Mouse (Mus musculus): ENCODE data around the gene Adamtsl5. TPM values are rescaled to one million over a fixed set of nuclear protein-coding genes. Genes with fewer than 3 reads are reported as not detected.
"Not testable (repeated sequence)": the region's sequence is repeated elsewhere in the genome, so short reads cannot be mapped to it uniquely, and the experiment has no call there.

Gene Adamtsl5
- polyA plus RNA-seq, 1 experiment from 2014 or later, result 0.18 TPM

DNA sequence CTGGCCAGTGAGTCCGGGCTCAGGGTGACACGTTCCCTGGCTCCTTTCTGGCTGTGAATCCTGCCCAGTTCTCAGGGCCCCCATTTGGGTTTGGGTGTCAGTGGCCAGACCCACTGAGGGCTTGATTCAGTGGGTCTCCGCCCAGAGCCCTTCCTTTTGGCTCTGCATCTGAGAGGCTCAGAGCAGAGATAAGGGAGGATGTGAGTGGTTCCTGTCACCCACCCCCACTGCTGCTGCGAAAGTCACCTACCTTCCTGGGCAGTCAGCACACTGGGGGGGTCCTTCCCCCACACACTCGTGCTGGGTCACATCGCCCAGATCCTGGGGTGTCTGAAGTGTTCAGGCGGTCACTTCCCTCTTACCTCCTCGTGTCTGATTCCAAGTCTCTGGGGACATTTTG, 4.5 kb upstream of the Adamtsl5 start:
- Histone ChIP-seq H3K27me3 (peaks cover 99% of the 10 kb centered on the region), H3K9me3 (replicated peaks) (no peaks in the 10 kb centered on the region), H3K27ac (no peak overlapping the region), H3K36me3 (ENCODE audit: poor library complexity, severe bottlenecking) (no peaks in the 10 kb centered on the region), H3K4me1 (peaks cover 34% of the 10 kb centered on the region), H3K4me2 (no peak overlapping the region), H3K9ac (no peak overlapping the region), H3K4me3 (no peak overlapping the region)
- 71% methylated on average over 8 of the region's 8 CpGs for WGBS
- no peak for ATAC-seq

DNA sequence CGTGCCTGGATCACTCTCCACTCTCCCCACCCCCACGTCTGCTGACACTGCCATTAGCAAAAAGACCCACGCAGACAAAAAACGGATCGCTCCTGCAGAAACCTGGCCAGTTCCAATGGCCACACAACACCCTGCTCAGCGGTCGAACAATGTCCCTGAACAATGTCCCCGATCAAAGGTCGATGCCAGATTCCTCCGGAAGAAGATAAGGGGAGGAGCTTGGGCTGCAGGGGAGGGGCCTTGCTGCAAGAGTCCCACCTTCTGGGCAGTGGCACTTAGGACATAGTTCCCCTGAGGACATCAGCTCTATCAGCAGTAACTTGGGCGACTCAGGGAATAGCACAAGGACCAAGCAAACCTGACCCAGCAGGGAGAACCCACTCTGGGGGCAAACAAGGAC, 3.7 kb upstream of the Adamtsl5 start:
- no peak overlapping the region for H3K4me2 ChIP-seq
- 20% methylated on average over 11 of the region's 11 CpGs for WGBS
- H3K4me1 ChIP-seq, result peaks cover 27% of the 10 kb centered on the region
- no peaks in the 10 kb centered on the region for H3K9me3 ChIP-seq (replicated peaks)
- peaks cover 99% of the 10 kb centered on the region for H3K27me3 ChIP-seq
- no peak overlapping the region for H3K4me3 ChIP-seq
- H3K9ac ChIP-seq, result no peak overlapping the region
- H3K36me3 ChIP-seq (ENCODE audit: poor library complexity, severe bottlenecking), result no peaks in the 10 kb centered on the region
- H3K27ac ChIP-seq, result no peak overlapping the region
- ATAC-seq, result no peak

DNA sequence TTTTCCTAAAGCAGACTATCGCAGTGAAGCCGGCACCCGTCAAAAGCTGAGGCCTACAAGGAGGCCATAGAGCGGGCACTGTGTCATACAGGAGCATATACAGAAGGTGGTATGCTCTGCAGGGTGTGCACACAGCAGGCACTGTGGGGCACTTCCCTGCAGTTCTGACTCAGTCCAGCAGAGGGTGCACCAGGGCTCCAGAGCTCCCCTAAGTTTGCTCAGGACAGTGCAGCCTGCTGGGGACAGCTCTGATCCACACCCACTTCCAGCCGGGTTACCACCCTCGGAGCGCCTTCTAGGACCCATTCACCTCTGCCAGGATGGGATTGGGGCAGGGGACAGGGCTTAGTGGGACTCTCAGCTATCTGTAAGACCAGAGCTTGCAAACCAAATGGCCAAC, 2.1 kb upstream of the Adamtsl5 start:
- ATAC-seq, result peak; percentile 80
- no peak overlapping the region for H3K9ac ChIP-seq
- peaks cover 99% of the 10 kb centered on the region for H3K27me3 ChIP-seq
- H3K4me1 ChIP-seq, result peaks cover 11% of the 10 kb centered on the region
- no peak overlapping the region for H3K27ac ChIP-seq
- no peak overlapping the region for H3K4me2 ChIP-seq
- no peaks in the 10 kb centered on the region for H3K36me3 ChIP-seq (ENCODE audit: poor library complexity, severe bottlenecking)
- no peak overlapping the region for H3K4me3 ChIP-seq
- 5% methylated on average over 7 of the region's 7 CpGs for WGBS
- no peaks in the 10 kb centered on the region for H3K9me3 ChIP-seq (replicated peaks)

DNA sequence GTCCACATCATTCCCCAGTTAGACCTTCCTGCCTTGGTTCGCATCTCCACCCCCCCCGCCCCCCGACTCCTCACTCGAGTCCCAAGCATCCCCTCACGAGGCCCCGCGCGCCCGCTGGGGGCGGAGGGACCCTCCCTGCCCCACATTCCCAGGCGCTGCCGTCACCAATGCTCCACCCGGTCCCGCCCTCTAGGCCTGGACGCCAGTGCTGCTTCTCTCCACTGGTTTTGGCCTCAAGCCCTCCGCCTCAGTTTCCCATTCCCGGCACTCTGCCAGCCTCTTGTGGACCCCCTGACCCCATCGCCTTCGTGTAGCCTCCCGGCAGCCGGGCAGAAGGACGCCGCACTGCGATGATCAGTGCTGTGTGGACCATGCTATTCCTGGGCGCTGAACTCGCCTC, 769 bp upstream of the Adamtsl5 start:
- H3K4me2 ChIP-seq, result 0 out of 2 replicates have a peak overlapping the region, but pooled peaks have one; percentile 12
- H3K27ac ChIP-seq, result no peak overlapping the region
- H3K4me1 ChIP-seq, result peaks cover 11% of the 10 kb centered on the region
- no peak overlapping the region for H3K9ac ChIP-seq
- H3K9me3 ChIP-seq (replicated peaks), result no peaks in the 10 kb centered on the region
- H3K27me3 ChIP-seq, result peaks cover 99% of the 10 kb centered on the region
- 13% methylated on average over 24 of the region's 26 CpGs for WGBS
- no peaks in the 10 kb centered on the region for H3K36me3 ChIP-seq (ENCODE audit: poor library complexity, severe bottlenecking)
- no peak for ATAC-seq
- H3K4me3 ChIP-seq, result no peak overlapping the region

DNA sequence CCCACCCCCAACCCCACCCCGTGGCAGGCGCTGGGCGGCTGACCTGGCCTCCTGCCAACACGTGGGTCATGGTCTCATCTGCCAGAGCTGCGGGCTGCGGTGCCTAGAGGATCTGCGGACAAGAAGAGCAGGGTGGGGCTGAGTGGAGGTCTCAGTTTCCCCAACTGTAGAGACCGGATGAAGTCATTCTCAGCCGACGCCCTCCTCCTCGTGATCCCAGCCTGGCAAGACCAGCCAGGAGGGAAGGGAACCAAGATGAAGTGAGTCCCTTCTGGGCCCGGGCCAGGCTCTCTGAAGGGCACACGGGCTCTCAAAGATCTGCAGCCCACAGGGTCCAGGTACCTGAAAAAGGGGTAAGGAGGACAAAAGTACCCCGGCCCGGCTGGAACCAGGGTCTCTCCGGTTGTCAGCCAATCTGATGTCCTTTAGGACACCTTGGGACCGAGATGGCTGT, 671 bp downstream of the Adamtsl5 start:
- Histone ChIP-seq H3K4me3 (no peak overlapping the region), H3K27ac (no peak overlapping the region), H3K4me1 (peaks cover 23% of the 10 kb centered on the region), H3K4me2 (no peak overlapping the region), H3K9me3 (replicated peaks) (no peaks in the 10 kb centered on the region), H3K27me3 (peaks cover 99% of the 10 kb centered on the region), H3K36me3 (ENCODE audit: poor library complexity, severe bottlenecking) (no peaks in the 10 kb centered on the region), H3K9ac (no peak overlapping the region)
- WGBS, result 17% methylated on average over 17 of the region's 17 CpGs
- ATAC-seq, result no peak

DNA sequence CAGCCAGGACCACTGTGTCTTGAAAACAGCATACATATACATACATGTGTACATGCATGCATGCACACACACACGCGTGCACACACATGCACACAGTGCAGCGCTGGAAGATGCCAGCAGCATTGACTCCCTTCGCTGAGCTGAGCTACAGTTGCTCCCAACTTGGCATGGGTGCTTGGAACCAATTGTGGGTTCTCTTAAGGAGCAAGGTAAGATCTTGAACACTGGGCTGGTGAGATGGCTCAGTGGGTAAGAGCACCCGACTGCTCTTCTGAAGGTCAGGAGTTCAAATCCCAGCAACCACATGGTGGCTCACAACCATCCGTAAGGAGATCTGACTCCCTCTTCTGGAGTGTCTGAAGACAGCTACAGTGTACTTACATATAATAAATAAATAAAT, 2.3 kb downstream of the Adamtsl5 start:
- 78% methylated on average over 6 of the region's 6 CpGs for WGBS
- Histone ChIP-seq H3K4me1 (peaks cover 34% of the 10 kb centered on the region), H3K27me3 (peaks cover 99% of the 10 kb centered on the region)
- H3K9ac ChIP-seq; H3K36me3 ChIP-seq (ENCODE audit: poor library complexity, severe bottlenecking); ATAC-seq; H3K27ac ChIP-seq; H3K4me2 ChIP-seq; H3K4me3 ChIP-seq; H3K9me3 ChIP-seq (replicated peaks): not testable (repeated sequence)

DNA sequence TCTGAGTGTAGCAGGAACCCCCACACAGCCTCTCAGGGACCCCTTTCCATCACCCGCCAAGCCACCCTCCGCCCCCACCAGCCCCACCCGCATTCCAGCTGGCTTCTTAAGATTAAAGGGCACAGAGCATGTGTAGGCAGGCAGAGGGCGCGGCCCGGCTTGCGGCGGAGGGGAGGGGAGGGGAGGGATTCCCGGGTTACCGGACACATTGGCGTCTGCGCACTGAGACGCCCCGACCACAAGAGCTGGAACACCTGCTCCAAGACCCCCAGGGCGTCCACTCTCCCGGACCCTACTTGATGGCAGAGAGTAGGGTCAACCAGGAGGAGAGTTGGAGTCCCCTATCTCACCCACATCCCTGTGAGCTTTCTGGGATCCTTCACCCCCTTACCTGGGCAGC, 3.1 kb downstream of the Adamtsl5 start:
- H3K27me3 ChIP-seq, result peaks cover 99% of the 10 kb centered on the region
- 3% methylated on average over 13 of the region's 16 CpGs for WGBS
- no peak overlapping the region for H3K4me2 ChIP-seq
- no peaks in the 10 kb centered on the region for H3K36me3 ChIP-seq (ENCODE audit: poor library complexity, severe bottlenecking)
- H3K4me1 ChIP-seq, result peaks cover 39% of the 10 kb centered on the region
- ATAC-seq, result no peak
- H3K9ac ChIP-seq, result no peak overlapping the region
- H3K4me3 ChIP-seq, result no peak overlapping the region
- no peak overlapping the region for H3K27ac ChIP-seq
- H3K9me3 ChIP-seq (replicated peaks), result no peaks in the 10 kb centered on the region

DNA sequence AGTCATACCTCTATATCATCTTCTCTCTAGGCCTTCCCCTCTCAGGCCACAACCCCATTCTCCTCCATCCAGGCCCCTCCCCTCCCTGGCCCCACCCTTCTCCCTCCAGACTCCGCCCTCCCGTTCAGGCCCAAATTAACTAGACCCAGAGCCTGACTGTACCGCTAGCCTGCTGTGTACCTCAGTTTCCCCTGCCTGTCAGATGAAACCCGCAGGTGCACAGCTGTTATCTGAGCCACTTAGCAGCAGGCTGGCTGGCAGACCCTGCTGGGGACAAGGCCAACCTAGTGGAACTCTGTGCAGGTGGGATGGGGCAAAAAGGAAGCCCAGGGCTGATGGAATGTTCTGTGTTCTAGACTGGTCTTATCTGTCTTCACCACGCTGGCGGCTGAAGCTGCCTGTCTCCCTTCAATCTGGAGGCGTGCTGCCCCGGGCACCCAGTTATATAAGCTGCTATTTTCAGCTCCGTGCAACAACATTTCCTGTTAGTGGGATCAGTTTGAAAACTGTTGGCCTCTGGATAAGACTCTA, 4.0 kb downstream of the Adamtsl5 start:
- 40% methylated on average over 9 of the region's 9 CpGs for WGBS
- no peak for ATAC-seq
- H3K4me3 ChIP-seq, result no peak overlapping the region

DNA sequence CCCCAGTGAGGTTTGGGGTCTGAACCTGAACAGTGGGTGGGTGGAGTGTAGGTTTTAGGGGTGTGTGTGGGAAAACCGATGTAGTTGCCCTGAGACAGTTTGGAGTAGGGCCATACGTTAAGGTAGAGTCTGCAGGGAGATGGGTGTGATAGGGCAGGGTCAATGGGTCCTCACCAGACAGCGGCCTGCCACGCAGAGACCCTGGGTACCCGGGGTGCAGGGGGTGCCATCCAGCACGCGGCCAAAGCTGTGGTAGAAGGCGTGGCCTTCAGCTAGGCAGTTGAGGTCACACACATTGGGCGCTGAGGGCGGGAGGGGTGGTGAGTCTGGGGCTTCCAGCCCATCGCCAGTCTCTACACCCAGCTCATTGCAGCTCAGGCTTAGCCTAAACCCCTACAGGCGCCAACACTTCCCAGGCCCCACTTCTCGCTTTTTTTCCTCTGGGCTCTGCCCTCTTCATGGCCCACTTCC, 4.8 kb downstream of the Adamtsl5 start:
- Histone ChIP-seq H3K9ac (no peak overlapping the region), H3K27ac (no peak overlapping the region), H3K4me3 (peak overlapping the region; percentile 30), H3K36me3 (ENCODE audit: poor library complexity, severe bottlenecking) (no peaks in the 10 kb centered on the region), H3K27me3 (peaks cover 90% of the 10 kb centered on the region), H3K9me3 (replicated peaks) (no peaks in the 10 kb centered on the region), H3K4me2 (peak overlapping the region; percentile 53), H3K4me1 (peaks cover 33% of the 10 kb centered on the region)
- ATAC-seq, result peak; percentile 13; the same call in 1 of the 2 replicates
- WGBS, result 31% methylated on average over 13 of the region's 13 CpGs

More for the DNA sequence above, 4.0 kb downstream of the Adamtsl5 start:
- Histone ChIP-seq H3K27ac (no peak overlapping the region), H3K9ac (no peak overlapping the region), H3K36me3 (ENCODE audit: poor library complexity, severe bottlenecking) (no peaks in the 10 kb centered on the region), H3K27me3 (peaks cover 97% of the 10 kb centered on the region), H3K9me3 (replicated peaks) (no peaks in the 10 kb centered on the region), H3K4me1 (peaks cover 39% of the 10 kb centered on the region), H3K4me2 (no peak overlapping the region)

DNA sequence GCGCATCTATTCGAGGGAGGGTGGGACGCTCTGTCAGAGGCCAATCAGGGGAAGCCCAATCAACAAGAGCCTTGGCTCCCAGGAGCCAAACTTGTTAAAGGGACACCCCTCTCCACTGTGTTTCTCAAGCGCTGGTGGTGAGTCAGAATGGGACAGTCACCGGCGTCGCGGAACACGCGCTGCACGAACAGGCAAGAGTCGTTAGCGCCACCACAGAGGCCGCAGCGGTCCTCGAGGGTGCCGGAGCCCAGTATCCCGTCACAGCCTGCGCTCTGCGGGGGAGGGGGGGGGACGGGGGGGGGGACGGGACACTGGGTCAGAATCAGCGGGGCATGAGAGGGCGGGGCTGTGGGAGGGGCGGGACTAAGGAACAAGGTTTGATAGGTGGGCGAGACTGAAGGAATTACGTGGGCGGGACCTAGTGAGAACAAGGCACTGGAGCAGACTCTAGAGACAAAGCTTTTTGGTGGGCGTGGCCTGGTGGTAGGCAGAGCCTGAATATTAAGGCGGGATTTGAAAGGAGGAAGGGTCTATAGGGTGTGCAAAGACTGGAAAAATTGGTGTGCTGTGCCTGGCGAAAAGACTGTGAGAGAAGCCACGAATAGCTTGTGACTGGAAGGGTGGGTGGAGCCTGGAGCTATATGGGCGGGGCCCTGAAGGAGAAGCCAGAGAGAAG, 5.3 kb downstream of the Adamtsl5 start:
- Histone ChIP-seq H3K27ac (no peak overlapping the region), H3K4me3 (peak overlapping the region; percentile 30), H3K9me3 (replicated peaks) (no peaks in the 10 kb centered on the region), H3K4me1 (peaks cover 28% of the 10 kb centered on the region), H3K9ac (peak overlapping the region; percentile 0; the same call in 1 of the 2 replicates), H3K36me3 (ENCODE audit: poor library complexity, severe bottlenecking) (no peaks in the 10 kb centered on the region), H3K27me3 (peaks cover 84% of the 10 kb centered on the region), H3K4me2 (peak overlapping the region; percentile 53)
- under 1% methylated on average over 28 of the region's 33 CpGs for whole genome bisulfite sequencing
- peak; percentile 75 for ATAC-seq

DNA sequence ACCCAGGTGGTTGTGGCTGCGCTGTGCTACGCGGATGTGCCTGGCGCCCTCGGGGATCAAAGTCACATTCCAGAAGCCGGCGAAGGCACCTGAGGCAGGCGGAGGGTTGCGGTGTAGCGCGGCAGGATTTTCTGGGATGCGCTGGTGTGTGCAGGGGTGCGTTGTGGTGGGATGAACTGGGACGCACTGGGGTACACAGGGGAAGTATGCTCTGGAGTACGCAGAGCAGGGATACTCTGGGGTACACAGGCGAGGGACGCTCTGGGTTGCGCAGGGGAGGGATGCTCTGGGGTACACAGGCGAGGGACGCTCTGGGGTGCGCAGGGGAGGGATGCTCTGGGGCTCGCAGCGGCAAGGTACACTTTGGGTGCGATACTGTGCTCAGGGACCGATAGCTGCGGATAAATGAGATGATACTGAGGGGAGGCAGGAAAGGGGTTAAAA, 5.9 kb downstream of the Adamtsl5 start:
- peaks cover 78% of the 10 kb centered on the region for H3K27me3 ChIP-seq
- H3K4me3 ChIP-seq, result peak overlapping the region; percentile 30
- no peaks in the 10 kb centered on the region for H3K9me3 ChIP-seq (replicated peaks)
- peaks cover 28% of the 10 kb centered on the region for H3K4me1 ChIP-seq
- no peak for ATAC-seq
- peak overlapping the region; percentile 0; the same call in 1 of the 2 replicates for H3K9ac ChIP-seq
- H3K36me3 ChIP-seq (ENCODE audit: poor library complexity, severe bottlenecking), result no peaks in the 10 kb centered on the region
- H3K27ac ChIP-seq, result no peak overlapping the region
- peak overlapping the region; percentile 53 for H3K4me2 ChIP-seq
- WGBS, result 2% methylated on average over 26 of the region's 26 CpGs

DNA sequence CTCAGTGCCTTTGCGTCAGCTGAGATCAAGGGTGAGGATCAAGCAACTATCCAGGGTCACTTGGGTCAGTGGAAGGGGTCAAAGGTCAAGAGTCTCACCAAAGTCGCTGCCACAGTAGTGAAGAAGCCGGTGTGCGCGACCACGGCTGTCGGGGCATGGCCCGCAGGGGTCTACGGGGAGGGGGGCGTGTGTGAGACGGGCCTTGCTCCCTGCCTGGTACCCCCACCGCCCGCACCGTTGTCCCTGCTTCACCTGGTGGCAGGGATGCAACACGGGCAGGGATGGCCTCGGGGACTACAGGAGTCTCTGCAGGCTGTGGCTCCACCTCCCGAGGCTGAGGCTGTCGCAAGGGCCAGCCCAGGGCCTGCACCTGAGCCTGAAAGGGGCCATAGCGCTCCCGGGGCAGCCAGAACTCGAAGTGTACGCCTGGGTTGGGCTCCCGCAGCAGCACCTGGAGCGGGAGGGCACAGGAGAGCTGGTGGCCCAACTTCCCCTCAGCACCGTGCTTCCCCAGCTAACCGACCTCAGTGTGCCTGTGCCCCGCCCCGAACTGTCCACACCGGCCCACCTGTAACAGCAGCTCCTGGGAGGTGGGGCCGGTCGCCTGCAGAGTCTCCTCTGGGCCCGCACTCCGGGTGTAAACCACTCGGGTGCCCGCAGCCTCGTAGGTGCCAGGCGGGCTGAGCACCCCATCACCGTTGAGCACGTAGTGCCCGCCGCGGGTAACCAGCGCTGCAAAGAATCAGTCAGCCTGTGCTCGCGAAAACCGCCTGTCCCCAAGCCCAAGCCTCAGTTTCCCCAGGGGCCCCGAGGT, 6.5 kb downstream of the Adamtsl5 start:
- 2% methylated on average over 46 of the region's 47 CpGs for WGBS
- Histone ChIP-seq H3K27ac (no peak overlapping the region), H3K36me3 (ENCODE audit: poor library complexity, severe bottlenecking) (no peaks in the 10 kb centered on the region), H3K4me3 (peak overlapping the region; percentile 30), H3K9me3 (replicated peaks) (no peaks in the 10 kb centered on the region), H3K4me2 (peak overlapping the region; percentile 53), H3K9ac (peak overlapping the region; percentile 0; the same call in 1 of the 2 replicates), H3K4me1 (peaks cover 28% of the 10 kb centered on the region), H3K27me3 (peaks cover 72% of the 10 kb centered on the region)
- ATAC-seq, result no peak
